Mouse (Mus musculus): ENCODE measurements around the gene Gins1. TPM values are rescaled to one million over a fixed set of nuclear protein-coding genes. Genes with fewer than 3 reads are reported as not detected.
"Not testable (repeated sequence)": the region's sequence is repeated elsewhere in the genome, so short reads cannot be mapped to it uniquely, and the experiment has no call there.

Gene Gins1
- polyA plus RNA-seq, 1 experiment from 2014 or later: 9.9 TPM

DNA sequence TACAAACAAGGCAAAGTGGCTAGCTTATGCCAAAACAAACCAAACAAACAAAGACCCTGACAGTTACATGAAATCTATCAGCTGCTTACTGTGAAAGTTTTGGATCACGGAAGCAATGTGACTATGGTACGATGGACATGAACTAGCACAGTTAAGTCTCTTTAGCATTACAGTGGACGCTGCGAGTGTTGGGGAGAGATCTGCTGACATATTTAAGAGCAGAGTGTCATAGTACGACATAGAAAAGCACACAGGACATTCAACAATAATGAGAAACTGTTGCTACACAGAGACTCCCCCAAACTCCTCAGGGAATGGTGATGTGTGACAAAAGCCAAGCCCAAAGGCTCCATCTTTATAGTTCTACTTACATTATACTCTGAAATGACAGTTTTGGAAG, 38.8 kb downstream of the Gins1 start:
- Histone ChIP-seq H3K4me3 (ENCODE audit: low read depth, low read length) (no peak overlapping the region), H3K9me3 (replicated peaks; ENCODE audit: control insufficient read depth, low read length, poor library complexity, severe bottlenecking) (no peaks in the 10 kb centered on the region), H3K36me3 (ENCODE audit: control insufficient read depth, insufficient read depth, low read length) (peaks cover 2% of the 10 kb centered on the region; the same call in 1 of the 2 replicates), H3K4me2 (ENCODE audit: low read length) (no peak overlapping the region), H3K4me1 (ENCODE audit: control insufficient read depth, insufficient read depth, low read length) (no peaks in the 10 kb centered on the region), H3K27me3 (ENCODE audit: control insufficient read depth, insufficient read depth, low read depth, low read length) (no peaks in the 10 kb centered on the region), H3K27ac (ENCODE audit: low read length) (no peak overlapping the region), H3K9ac (ENCODE audit: low read depth, low read length) (no peak overlapping the region)
- no peak for ATAC-seq
- 92% methylated on average over 5 of the region's 5 CpGs for WGBS

DNA sequence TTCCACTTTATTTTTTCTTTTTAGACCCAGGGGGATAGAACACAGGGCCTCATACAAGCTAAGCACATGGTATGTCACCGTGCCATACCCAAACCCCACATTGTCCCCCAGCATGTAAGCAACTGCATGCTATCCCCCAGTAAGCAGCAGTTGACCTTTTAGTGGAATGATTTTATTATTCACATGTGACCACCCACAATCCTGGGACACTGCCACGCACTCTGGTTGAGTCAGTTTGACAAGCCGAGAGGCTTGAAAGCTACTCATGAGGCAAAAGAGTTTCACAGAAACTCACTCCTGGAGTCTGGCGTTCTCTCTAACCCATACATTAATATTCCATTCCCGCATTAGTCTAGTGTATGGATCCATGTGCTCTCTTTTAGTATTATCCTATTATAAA, 42.1 kb downstream of the Gins1 start:
- not testable (repeated sequence) for H3K27me3 ChIP-seq (ENCODE audit: control insufficient read depth, insufficient read depth, low read depth, low read length); ATAC-seq; H3K4me1 ChIP-seq (ENCODE audit: control insufficient read depth, insufficient read depth, low read length); H3K4me3 ChIP-seq (ENCODE audit: low read depth, low read length); H3K27ac ChIP-seq (ENCODE audit: low read length); H3K9me3 ChIP-seq (replicated peaks; ENCODE audit: control insufficient read depth, low read length, poor library complexity, severe bottlenecking); H3K4me2 ChIP-seq (ENCODE audit: low read length); H3K36me3 ChIP-seq (ENCODE audit: control insufficient read depth, insufficient read depth, low read length); H3K9ac ChIP-seq (ENCODE audit: low read depth, low read length)
- 87% methylated on average over 5 of the region's 5 CpGs for WGBS

DNA sequence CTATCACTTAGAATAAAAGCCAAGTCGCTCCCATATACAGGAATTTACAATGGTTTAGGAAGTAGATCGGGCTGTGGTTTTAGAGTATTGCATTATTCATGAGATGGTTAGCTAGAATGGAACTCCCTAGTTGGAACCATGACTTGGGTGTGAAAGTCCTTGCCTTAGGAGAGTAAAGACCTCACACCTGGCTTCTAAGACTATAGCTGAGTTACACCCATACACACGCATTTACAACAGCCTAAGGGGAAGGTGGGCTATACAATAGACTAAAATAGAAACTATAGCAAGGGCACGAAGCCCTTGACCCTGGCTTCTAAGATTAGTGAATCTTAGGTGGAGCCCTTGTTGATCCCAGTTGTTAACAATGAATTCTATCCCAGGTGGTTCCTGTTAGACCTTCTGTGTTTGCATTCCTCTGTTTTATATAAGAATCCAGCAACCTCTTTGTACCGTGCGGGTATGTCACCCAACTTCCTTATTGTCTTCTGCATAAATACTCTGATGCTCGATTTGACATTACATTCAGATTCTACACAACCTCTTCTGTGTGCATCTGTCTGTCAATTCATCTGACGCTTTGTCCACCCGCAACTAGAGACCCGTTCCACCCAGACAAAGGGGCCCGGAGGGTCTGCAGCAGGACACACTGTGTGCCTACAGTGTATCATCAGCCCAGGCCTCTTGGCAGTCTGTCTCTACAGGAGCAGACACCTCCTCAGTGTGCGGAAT, 42.8 kb downstream of the Gins1 start:
- WGBS: 92% methylated on average over 12 of the region's 12 CpGs
- H3K4me2 ChIP-seq (ENCODE audit: low read length); H3K4me1 ChIP-seq (ENCODE audit: control insufficient read depth, insufficient read depth, low read length); H3K27me3 ChIP-seq (ENCODE audit: control insufficient read depth, insufficient read depth, low read depth, low read length); H3K36me3 ChIP-seq (ENCODE audit: control insufficient read depth, insufficient read depth, low read length); H3K27ac ChIP-seq (ENCODE audit: low read length); H3K9ac ChIP-seq (ENCODE audit: low read depth, low read length); ATAC-seq; H3K9me3 ChIP-seq (replicated peaks; ENCODE audit: control insufficient read depth, low read length, poor library complexity, severe bottlenecking); H3K4me3 ChIP-seq (ENCODE audit: low read depth, low read length): not testable (repeated sequence)

DNA sequence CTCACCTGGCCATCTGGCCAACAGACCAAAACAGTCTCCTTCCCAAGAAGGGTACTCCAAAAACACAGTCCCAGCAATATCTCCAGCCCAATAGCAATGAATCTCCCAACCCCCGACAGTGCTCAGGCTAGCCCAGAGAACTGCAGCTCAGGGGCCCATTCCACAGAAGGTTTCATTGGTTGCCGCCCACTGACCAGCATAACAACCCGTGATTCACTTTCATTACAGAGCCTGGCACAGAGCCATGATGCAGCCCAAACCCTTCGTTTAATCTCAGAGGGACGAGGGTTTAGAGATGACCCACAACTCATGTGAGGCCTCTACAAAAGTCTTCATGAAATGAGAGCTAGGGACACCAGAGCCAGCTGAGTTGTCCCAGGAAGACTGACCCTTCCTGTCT, 43.6 kb downstream of the Gins1 start:
- Histone ChIP-seq H3K27ac (ENCODE audit: low read length) (no peak overlapping the region), H3K4me3 (ENCODE audit: low read depth, low read length) (no peak overlapping the region), H3K9me3 (replicated peaks; ENCODE audit: control insufficient read depth, low read length, poor library complexity, severe bottlenecking) (no peaks in the 10 kb centered on the region), H3K9ac (ENCODE audit: low read depth, low read length) (no peak overlapping the region), H3K36me3 (ENCODE audit: control insufficient read depth, insufficient read depth, low read length) (peaks cover 2% of the 10 kb centered on the region; the same call in 1 of the 2 replicates), H3K4me2 (ENCODE audit: low read length) (no peak overlapping the region), H3K4me1 (ENCODE audit: control insufficient read depth, insufficient read depth, low read length) (no peaks in the 10 kb centered on the region), H3K27me3 (ENCODE audit: control insufficient read depth, insufficient read depth, low read depth, low read length) (no peaks in the 10 kb centered on the region)
- WGBS: 91% methylated on average over 5 of the region's 5 CpGs
- ATAC-seq: no peak

DNA sequence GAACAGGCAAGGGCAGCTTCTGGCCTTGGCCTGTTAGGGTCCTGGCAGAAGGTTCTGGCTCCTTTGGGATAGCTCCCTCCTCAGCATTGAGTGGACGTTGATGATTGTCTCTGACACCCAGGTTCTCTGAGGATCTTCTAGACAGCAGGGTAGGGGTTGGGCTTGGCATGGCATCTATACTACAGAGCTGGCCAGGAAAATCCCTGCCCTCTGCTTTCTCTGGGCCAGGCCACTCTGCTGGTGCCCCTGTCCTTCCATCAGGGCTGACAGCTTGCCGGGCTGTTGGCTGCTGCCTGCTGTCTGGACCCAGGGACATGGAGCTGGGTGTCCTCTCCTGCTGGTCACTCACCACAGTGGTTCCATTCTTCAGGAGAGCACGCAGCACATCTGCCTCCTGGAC, 44.5 kb downstream of the Gins1 start:
- Histone ChIP-seq H3K36me3 (ENCODE audit: control insufficient read depth, insufficient read depth, low read length) (no peaks in the 10 kb centered on the region; the same call in 1 of the 2 replicates), H3K4me3 (ENCODE audit: low read depth, low read length) (no peak overlapping the region), H3K27me3 (ENCODE audit: control insufficient read depth, insufficient read depth, low read depth, low read length) (no peaks in the 10 kb centered on the region), H3K9me3 (replicated peaks; ENCODE audit: control insufficient read depth, low read length, poor library complexity, severe bottlenecking) (no peaks in the 10 kb centered on the region), H3K27ac (ENCODE audit: low read length) (no peak overlapping the region), H3K4me2 (ENCODE audit: low read length) (no peak overlapping the region), H3K4me1 (ENCODE audit: control insufficient read depth, insufficient read depth, low read length) (no peaks in the 10 kb centered on the region), H3K9ac (ENCODE audit: low read depth, low read length) (no peak overlapping the region)
- ATAC-seq: no peak
- 86% methylated on average over 3 of the region's 3 CpGs for WGBS

DNA sequence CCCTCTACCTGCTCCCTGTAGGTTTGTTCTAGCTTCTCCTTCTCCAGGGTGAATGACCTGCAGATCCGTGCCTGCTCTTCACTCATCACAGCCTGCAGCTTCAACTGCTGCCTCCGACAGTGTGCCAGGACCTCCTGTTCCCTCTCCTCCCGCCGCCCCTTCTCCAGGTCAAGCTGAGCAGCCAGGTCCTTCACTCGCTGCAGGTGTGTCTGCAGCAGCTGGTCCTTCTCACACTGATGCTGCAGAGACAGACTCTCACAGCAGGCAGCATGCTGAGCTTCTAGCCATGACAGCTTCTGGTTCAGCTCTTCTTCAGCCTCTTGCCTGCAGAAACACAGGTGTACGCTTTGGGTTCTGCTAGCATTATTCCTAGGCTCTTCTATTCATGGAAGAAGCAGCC, 44.9 kb downstream of the Gins1 start:
- H3K4me1 ChIP-seq (ENCODE audit: control insufficient read depth, insufficient read depth, low read length): no peaks in the 10 kb centered on the region
- no peak overlapping the region for H3K9ac ChIP-seq (ENCODE audit: low read depth, low read length)
- no peak overlapping the region for H3K27ac ChIP-seq (ENCODE audit: low read length)
- H3K4me2 ChIP-seq (ENCODE audit: low read length): no peak overlapping the region
- no peaks in the 10 kb centered on the region; the same call in 1 of the 2 replicates for H3K36me3 ChIP-seq (ENCODE audit: control insufficient read depth, insufficient read depth, low read length)
- no peaks in the 10 kb centered on the region for H3K9me3 ChIP-seq (replicated peaks; ENCODE audit: control insufficient read depth, low read length, poor library complexity, severe bottlenecking)
- H3K4me3 ChIP-seq (ENCODE audit: low read depth, low read length): no peak overlapping the region
- H3K27me3 ChIP-seq (ENCODE audit: control insufficient read depth, insufficient read depth, low read depth, low read length): no peaks in the 10 kb centered on the region
- no peak for ATAC-seq
- WGBS: over 99% methylated on average over 6 of the region's 6 CpGs

DNA sequence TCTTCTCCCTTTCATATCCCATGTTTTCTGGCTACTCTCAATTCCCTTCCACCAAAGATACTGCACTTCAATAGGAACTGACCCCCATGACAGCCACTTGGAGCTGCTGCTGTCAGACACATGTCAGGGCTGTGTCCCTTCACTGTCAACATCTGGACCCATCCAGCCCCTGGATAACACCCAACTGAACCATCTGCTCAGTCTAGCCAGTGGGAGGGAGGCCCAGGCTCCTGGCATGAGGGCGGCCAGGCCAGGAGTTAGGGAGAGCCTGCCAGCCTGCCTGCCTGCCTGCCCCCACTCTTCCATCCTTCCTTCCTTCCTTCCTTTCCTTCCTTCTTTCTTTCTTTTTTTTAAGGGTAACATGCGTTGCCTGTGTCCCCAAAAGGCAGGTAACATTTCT, 46.0 kb downstream of the Gins1 start:
- Histone ChIP-seq H3K4me1 (ENCODE audit: control insufficient read depth, insufficient read depth, low read length) (no peaks in the 10 kb centered on the region), H3K4me3 (ENCODE audit: low read depth, low read length) (no peak overlapping the region), H3K36me3 (ENCODE audit: control insufficient read depth, insufficient read depth, low read length) (no peaks in the 10 kb centered on the region; the same call in 1 of the 2 replicates), H3K9me3 (replicated peaks; ENCODE audit: control insufficient read depth, low read length, poor library complexity, severe bottlenecking) (no peaks in the 10 kb centered on the region), H3K27ac (ENCODE audit: low read length) (no peak overlapping the region), H3K9ac (ENCODE audit: low read depth, low read length) (no peak overlapping the region), H3K27me3 (ENCODE audit: control insufficient read depth, insufficient read depth, low read depth, low read length) (no peaks in the 10 kb centered on the region), H3K4me2 (ENCODE audit: low read length) (no peak overlapping the region)
- no peak for ATAC-seq
- 91% methylated on average over 2 of the region's 2 CpGs for WGBS

DNA sequence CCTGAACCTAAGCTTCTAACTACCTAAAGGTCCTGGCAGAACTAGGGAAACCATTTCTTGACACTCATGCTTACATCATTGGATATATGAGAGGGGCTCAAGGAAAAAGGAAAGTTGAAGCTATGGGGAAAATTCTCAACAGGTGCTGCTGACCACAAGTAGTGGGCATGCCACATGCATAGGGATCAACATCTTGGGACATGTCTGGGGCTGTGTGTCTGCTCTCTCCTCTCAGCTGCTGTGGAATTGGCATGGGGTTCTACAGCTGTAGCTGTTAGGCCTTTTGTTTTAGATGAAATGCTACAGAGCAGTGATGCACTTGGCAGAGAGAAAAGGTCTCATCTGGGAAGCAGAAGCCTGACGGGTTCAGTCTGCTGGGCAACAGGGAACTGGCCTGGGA, 50.7 kb downstream of the Gins1 start:
- 80% methylated on average over 1 of the region's 1 CpGs for WGBS
- H3K4me2 ChIP-seq (ENCODE audit: low read length): no peak overlapping the region
- no peaks in the 10 kb centered on the region for H3K27me3 ChIP-seq (ENCODE audit: control insufficient read depth, insufficient read depth, low read depth, low read length)
- no peak overlapping the region for H3K9ac ChIP-seq (ENCODE audit: low read depth, low read length)
- H3K9me3 ChIP-seq (replicated peaks; ENCODE audit: control insufficient read depth, low read length, poor library complexity, severe bottlenecking): no peaks in the 10 kb centered on the region
- H3K4me3 ChIP-seq (ENCODE audit: low read depth, low read length): no peak overlapping the region
- no peaks in the 10 kb centered on the region for H3K36me3 ChIP-seq (ENCODE audit: control insufficient read depth, insufficient read depth, low read length)
- no peak overlapping the region for H3K27ac ChIP-seq (ENCODE audit: low read length)
- ATAC-seq: no peak
- H3K4me1 ChIP-seq (ENCODE audit: control insufficient read depth, insufficient read depth, low read length): no peaks in the 10 kb centered on the region

DNA sequence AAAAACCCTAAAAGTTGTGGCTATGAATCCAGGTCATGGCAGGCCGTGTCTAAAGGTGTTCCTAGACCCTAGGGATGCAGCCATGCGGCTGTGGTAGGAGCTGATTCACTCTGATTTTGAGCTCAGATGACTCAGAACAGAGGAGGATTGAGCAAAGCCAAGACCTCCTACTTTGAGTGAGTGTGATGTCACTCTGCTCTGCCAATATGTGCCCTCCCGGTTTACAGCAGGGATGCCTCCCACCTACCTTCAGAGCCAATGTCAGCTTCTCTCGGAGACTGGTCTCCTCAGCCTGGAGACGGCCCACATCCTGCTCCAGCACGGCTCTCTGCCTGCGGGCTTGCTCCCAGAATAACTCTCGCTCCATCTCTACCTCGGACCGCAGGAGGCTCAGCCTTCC, 54.3 kb downstream of the Gins1 start:
- Histone ChIP-seq H3K9me3 (replicated peaks; ENCODE audit: control insufficient read depth, low read length, poor library complexity, severe bottlenecking) (no peaks in the 10 kb centered on the region), H3K4me3 (ENCODE audit: low read depth, low read length) (no peak overlapping the region), H3K4me2 (ENCODE audit: low read length) (no peak overlapping the region), H3K27me3 (ENCODE audit: control insufficient read depth, insufficient read depth, low read depth, low read length) (no peaks in the 10 kb centered on the region), H3K9ac (ENCODE audit: low read depth, low read length) (no peak overlapping the region), H3K36me3 (ENCODE audit: control insufficient read depth, insufficient read depth, low read length) (no peaks in the 10 kb centered on the region), H3K4me1 (ENCODE audit: control insufficient read depth, insufficient read depth, low read length) (no peaks in the 10 kb centered on the region), H3K27ac (ENCODE audit: low read length) (no peak overlapping the region)
- ATAC-seq: no peak
- WGBS: 92% methylated on average over 10 of the region's 10 CpGs
